Mouse (Mus musculus) spleen, postnatal 10 days (tissue): ENCODE measurements around the gene Tmem39a.

Source experiments
- DNase-seq, 2 experiments: peaks; one replicate each; pipeline ENCODE4 v3.0.0; 2021 to 2022; ENCODE audit warnings: low spot score in 2 of 2

Tmem39a gene

GRCm38 (mm10) chr16:38635833-38636390 is 77.4 kb downstream of the Tmem39a start:
- no peak for DNase-seq

GRCm38 (mm10) chr16:38636682-38637081 is 78.2 kb downstream of the Tmem39a start:
- DNase-seq, result peak in 1 of 2 experiments; percentile 33

GRCm38 (mm10) chr16:38637085-38637484 is 78.6 kb downstream of the Tmem39a start:
- DNase-seq, result no peak
